Mouse (Mus musculus): ENCODE data around the gene Mobp.
"Not testable (repeated sequence)": the region's sequence is repeated elsewhere in the genome, so short reads cannot be mapped to it uniquely, and the experiment has no call there.

Gene Mobp

GRCm38 (mm10) chr9:120149222-120149828 is at the start of gene Mobp:
Gene Mobp (plus strand): TSS chr9:120149707.
- no peak for DNase-seq (ENCODE audit: low spot score in 2 of 2)

GRCm38 (mm10) chr9:120101165-120101564 is 48.3 kb upstream of the Mobp start:
- DNase-seq (ENCODE audit: low spot score in 2 of 2) = no peak

DNA sequence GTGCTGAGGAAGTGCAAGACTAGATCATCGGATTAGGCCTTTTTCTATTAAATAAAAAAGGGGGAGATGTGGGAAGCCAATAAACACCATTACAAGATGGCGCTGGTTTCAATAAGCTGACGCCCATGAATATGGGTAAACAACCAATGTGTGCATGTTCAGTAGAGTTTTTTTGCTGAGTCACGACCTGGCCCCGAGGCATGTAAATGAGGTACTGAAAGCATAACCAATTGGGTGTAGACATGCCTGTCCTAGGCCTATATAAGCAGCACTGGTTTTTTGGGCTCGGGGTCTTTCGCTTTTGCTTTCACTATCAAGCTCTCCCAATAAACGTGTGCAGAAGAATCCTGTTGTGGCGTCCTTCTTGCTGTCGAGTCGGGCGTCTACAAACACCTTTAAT is 40.6 kb upstream of the Mobp start:
- not testable (repeated sequence) for DNase-seq (ENCODE audit: low spot score in 2 of 2)

DNA sequence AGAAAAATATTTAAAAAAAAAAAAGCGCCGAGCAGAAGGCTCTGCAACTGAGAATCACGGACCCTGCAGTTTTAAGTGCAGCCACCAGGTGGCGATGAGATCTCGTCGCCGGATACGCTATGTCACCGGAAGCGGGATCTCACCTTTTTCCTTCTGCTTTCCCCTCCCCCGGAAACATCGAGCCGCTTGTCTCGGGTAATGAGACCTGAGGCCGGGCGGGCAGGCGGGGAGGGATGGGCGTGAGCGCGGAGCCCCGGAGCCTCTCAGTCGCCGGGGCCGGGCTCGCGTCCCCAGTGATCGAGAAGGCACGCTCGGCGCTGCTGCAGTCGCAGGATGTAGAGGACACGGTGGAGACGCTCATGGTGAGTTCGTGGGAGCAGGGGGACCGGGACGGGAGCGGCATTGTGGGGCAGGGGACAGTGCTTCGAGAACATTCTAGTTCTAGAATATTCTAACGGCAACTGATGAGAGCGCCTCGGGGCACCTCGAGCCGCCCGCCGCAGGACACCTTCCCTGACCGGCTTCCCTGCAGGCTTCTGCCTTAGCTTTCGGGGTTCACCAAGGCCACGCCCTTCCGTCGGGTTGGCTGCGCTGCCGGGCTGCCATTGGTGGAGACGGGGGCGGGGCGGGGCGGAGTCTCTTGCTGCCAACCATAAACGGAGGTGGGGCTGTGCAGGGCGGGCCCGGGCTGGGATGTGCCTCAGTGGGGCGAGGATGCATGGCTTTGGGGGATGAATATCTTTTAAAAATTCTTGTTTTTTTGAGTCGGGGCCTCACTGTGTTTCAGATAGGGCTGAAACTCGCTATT is 39.1 kb upstream of the Mobp start, which contains the start of gene Slc25a38:
Gene Slc25a38 (plus strand): TSS at position 164 of the 808 bp plus-strand sequence.
- DNase-seq (ENCODE audit: low spot score in 2 of 2) = peak; percentile 98 to 99

DNA sequence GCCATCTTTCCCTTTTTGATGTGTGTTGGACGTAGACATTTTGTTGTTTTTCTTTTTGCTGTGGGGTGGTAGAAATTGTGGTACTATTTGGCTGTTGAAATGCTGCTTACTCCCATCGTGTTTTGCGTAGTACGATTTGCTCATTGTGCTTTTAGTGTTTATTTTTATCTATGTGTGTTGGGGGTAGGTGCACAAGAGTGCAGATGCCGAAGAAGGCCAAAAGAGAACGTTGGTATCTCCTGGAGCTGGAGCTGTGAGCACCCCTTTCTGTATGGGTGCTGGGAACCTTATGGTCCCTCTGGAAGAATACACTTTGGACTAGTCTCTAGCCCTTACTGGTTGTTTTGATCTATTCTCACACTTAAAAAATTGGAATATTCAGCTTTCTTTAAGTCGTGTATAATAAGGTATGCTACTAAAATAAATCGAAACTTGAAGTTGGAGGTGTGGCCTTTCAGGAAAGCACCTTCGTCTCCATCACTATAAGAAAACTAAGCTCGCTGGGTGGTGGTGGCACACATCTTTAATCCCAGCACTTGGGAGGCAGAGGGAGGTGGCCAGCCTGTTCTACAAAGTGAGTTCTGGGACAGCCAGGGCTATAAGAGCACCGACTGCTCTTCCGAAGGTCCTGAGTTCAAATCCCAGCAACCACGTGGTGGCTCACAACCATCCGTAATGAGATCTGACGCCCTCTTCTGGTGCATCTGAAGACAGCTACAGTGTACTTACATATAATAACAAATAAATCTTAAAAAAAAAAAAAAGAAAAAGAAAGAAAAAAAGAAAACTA is 38.2 kb upstream of the Mobp start:
- DNase-seq (ENCODE audit: low spot score in 2 of 2) = no peak

DNA sequence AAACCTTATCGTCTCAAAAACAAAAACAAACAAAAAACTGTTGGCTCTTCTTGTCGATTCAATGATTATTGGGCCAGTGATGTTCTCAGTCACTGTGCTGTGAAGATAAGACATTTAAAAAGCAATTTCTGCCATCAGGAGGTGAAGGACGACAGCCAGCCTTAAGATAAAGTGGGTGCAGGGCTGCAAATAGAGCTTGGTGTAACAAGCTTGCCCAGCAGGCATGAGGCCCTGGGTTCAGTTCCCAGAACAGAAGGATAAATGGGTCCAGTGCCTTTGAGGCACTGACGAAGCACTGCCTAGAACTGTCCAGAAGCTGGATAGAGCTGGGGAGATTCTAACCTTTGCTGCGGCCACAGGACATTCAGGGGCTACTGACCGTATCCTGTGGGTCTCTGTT is 37.0 kb upstream of the Mobp start:
- DNase-seq (ENCODE audit: low spot score in 2 of 2) = peak; percentile 20 to 57

- DNase-seq (ENCODE audit: low spot score in 2 of 2) = peak in 1 of 2 experiments; percentile 54
These were observed 36.1 kb upstream of the Mobp start for GRCm38 (mm10) chr9:120113456-120113855.

- DNase-seq (ENCODE audit: low spot score in 2 of 2) = peak; percentile 15 to 64
These were observed 35.3 kb upstream of the Mobp start for GRCm38 (mm10) chr9:120114051-120114788.

DNA sequence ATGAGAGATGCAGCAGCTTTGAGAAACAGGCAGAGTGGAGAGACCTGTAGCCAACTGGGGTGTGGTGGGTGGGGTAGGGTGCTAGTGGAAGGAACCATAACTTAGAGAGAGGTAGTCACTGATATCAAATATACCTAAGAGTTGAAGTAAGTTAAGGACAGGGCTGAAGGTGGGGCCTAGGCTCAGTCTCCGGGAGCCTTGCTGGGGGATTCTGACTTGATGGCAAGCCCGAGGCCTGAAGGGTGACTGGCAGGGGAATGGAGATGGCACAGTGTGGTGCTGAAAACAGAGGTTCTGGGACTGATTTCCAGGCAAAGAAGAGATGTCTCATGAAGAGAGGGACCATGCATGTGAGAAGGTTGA is 34.7 kb upstream of the Mobp start:
- DNase-seq (ENCODE audit: low spot score in 2 of 2) = peak in 1 of 2 experiments; percentile 40

DNA sequence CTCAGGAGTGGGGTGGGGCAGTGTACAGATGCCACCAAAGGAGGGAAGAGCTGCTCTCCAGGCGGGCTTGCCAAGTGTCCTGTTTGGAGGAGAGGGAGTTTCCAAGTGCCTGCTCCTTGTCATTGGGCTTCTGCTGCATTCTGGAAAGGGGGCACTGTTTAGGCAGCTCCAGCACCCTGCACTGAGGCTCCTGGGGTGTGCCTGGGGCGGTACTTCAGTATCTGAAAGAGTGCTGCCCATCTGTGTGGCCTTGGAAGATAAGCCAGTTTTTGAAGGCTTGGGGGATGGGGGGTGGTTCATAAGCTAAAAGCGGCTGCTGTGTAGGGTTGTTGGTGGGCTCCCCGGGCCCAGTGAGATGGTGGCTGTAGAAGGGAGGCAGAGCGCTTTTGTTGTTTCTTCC is 33.9 kb upstream of the Mobp start:
- DNase-seq (ENCODE audit: low spot score in 2 of 2) = peak; percentile 78 to 84

- DNase-seq (ENCODE audit: low spot score in 2 of 2) = peak in 1 of 2 experiments; percentile 61
These were observed 33.3 kb upstream of the Mobp start for GRCm38 (mm10) chr9:120116184-120116624.

DNA sequence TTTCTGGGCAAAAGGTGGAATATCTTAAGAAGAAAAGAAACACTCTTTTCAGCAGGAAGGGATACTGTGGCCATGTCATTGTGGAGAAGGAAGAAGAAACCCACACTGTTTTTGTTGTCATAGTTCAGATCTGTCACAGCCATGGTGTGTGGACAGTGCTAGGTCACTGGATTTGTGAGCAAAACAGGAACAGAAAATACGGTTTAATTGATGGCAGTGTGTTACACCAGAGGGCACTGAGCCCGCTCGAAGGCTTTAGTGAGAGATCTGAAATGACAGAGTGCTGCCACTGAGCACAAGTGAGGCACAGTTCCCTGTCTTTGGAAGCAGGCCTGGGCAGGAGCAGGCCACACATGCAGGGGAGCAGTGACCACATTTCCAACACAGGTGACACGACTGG is 31.3 kb upstream of the Mobp start:
- DNase-seq (ENCODE audit: low spot score in 2 of 2) = no peak

DNA sequence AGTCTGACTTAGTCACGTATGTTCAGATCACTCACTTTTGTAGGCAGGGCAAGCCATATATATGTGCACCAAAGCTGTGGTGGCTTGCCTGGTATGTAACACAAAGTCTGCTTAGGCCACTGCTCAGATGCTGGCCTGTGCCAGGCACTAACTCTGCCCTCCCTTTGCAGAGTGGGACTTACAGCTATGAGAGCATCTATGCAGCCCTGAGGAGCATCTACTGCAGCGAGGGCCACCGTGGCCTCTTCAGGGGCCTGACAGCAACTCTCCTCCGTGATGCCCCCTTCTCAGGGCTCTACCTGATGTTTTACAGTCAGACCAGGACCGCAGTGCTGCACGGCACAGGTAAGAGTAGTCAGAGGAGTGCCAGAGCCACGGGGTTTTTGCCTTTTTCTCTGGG is 29.0 kb upstream of the Mobp start:
- no peak for DNase-seq (ENCODE audit: low spot score in 2 of 2)

DNA sequence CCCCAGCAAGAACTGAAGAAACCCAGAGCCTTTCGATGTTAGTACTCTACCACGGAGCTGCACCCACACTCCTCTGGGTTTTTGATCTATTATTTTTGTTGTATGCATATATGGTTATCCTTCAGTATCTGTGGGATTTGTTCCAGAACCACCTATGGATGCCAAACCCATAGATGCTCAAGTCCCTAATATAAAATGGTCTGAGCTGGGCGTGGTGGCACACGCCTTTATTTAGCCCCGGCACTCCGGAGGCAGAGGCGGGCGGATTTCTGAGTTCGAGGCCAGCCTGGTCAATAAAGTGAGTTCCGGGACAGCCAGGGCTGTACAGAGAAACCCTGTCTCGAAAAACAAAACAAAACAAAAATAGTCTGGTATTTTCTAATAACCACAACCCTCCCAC is 22.6 kb upstream of the Mobp start:
- DNase-seq (ENCODE audit: low spot score in 2 of 2) = no peak

- peak; percentile 94 to 97 for DNase-seq (ENCODE audit: low spot score in 2 of 2)
These were observed 21.8 kb upstream of the Mobp start, which contains the start of gene Rpsa for GRCm38 (mm10) chr9:120127538-120128251. Gene Rpsa (plus strand): TSS chr9:120127689.

GRCm38 (mm10) chr9:120129276-120129675 is 20.2 kb upstream of the Mobp start:
- no peak for DNase-seq (ENCODE audit: low spot score in 2 of 2)

GRCm38 (mm10) chr9:120131784-120132288 is 17.7 kb upstream of the Mobp start:
- DNase-seq (ENCODE audit: low spot score in 2 of 2) = no peak

DNA sequence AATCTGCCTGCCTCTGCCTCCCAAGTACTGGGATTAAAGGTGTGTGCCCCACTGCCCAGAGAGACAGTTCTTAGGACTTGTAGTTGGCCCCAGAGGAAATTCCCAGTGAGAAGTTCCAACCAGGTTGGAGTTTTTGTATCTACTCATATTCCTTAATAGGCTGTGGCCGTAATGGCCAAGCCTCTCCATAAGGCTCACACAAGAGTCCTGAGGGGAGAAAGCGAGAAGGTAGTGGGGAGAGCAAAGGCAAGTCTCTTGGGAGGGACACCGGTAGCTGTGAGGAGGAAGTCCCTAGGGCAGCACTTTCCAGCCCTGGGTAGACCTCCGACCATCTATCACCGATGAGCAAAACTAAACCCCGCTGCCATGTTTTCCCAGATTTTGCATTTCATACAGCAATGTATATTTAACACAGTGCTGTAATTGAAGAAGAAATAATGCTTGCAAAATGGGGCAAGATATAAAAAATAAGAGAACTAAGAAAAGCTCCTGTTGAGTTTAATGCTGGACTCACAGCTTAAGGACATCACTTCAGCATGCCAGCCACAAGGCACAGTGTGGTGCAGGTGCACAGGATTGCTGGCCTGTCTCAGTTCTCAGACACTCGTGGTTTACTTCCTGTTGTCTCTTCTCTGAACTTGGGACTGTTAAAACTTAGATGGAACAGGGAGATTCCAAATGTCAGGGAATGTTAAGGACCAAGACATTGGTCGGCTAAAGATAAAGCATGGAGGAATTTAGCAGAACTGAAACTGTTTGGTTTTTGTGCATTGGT is 16.3 kb upstream of the Mobp start:
- DNase-seq (ENCODE audit: low spot score in 2 of 2) = no peak

DNA sequence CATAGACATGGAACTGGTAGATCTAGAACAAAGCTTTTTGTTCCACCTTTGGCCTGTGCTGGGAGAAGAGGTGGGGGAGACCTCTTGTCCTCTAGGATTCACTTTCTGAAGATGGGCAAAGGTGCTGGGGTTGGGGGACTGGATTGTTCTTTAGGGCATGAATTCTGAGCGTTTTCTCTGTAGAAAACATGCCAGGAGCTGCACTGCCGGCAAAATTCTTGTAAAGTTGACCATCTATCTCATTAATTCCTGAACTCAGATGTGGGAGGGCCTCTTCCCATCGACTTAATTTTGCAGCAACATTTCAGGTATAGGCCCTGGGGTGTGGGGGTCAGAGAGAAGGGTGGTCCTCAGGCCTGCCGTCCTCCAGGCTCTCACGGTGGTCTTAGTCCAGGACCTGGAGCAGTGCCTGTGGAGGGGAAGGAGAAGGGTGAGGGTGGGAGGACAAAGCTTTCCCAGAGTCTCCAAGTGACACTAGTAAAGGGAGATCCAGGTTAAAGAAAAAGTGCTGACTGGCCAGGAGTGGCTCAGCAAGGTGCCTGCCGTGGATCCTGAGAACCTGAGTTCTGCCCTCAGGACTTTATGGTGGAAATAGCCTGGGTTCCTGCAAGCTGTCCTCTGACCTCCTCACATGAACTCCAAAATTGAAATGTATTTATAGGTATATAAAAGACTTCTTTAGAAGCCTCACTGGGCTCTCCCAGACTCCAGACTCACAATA is 15.6 kb upstream of the Mobp start:
- DNase-seq (ENCODE audit: low spot score in 2 of 2) = no peak
